Mouse (Mus musculus) midbrain, postnatal 0 days (tissue): Measurements from ENCODE around the gene Osgin1. TPM values are rescaled to one million over a fixed set of nuclear protein-coding genes. Genes with fewer than 3 reads are reported as not detected.

ENCODE experiments used
- ATAC-seq: fragments of 200-750 bp; cut with Nextera tagmentation; 2 replicates; pipeline ENCODE4 v1.8.0; 2017; ENCODE audit warnings: moderate number of reproducible peaks, mild to moderate bottlenecking, moderate TSS enrichment, moderate library complexity; ENCODE audit not compliant: low FRiP score
- DNase-seq: peaks from one replicate; pipeline ENCODE4 v3.0.0-alpha.2; 2015; ENCODE audit warnings: low spot score
- H3K27ac ChIP-seq: fragments of 300-500 bp; sonication (generic); 2 replicates; pipeline ENCODE4 v1.5.1; 2014; ENCODE audit warnings: low read depth, mild to moderate bottlenecking, low read length, mixed read lengths
- H3K27me3 ChIP-seq: fragments of 300-500 bp; sonication (generic); 2 replicates; pipeline ENCODE4 v1.6.1; 2014; ENCODE audit warnings: low read length, control low read depth, mixed read lengths; ENCODE audit not compliant: insufficient read depth
- H3K36me3 ChIP-seq: fragments of 300-500 bp; sonication (generic); 2 replicates; pipeline ENCODE4 v1.6.1; 2014; ENCODE audit warnings: low read length, control low read depth, mixed read lengths; ENCODE audit not compliant: insufficient read depth
- H3K4me1 ChIP-seq: fragments of 300-500 bp; sonication (generic); 2 replicates; pipeline ENCODE4 v1.6.1; 2014; ENCODE audit warnings: mild to moderate bottlenecking, control low read depth, antibody characterized with exemption, low read length, mixed read lengths; ENCODE audit not compliant: insufficient read depth
- H3K4me2 ChIP-seq: fragments of 300-500 bp; sonication (generic); 2 replicates; pipeline ENCODE4 v1.6.1; 2014; ENCODE audit warnings: low read depth, mild to moderate bottlenecking, low read length, mixed read lengths; ENCODE audit not compliant: poor library complexity, severe bottlenecking
- H3K4me3 ChIP-seq: fragments of 300-500 bp; sonication (generic); 2 replicates; pipeline ENCODE4 v1.5.1; 2014; ENCODE audit warnings: low read depth, mild to moderate bottlenecking, low read length, moderate library complexity
- H3K9ac ChIP-seq: fragments of 300-500 bp; sonication (generic); replicated peaks from 2 replicates; pipeline ENCODE4 v1.6.1; 2014; ENCODE audit warnings: mild to moderate bottlenecking, low read length, moderate library complexity, mixed read lengths; ENCODE audit not compliant: poor library complexity, severe bottlenecking
- H3K9me3 ChIP-seq: fragments of 300-500 bp; sonication (generic); 2 replicates; pipeline ENCODE4 v1.6.1; 2016; ENCODE audit warnings: low read length, control low read depth
- CTCF ChIP-seq: IDR thresholded peaks from 2 replicates; pipeline ENCODE4 v1.5.1; 2016; ENCODE audit warnings: antibody characterized with exemption, mild to moderate bottlenecking
- WGBS: fragments of 180-500 bp; shearing (Covaris S2); extraction: QIAGEN DNeasy Blood & Tissue Kit; methylation state at CpG from one replicate; pipeline ENCODE4 v1.1.7; 2014; 5-methylcytosine and 5-hydroxymethylcytosine counted together
- polyA plus RNA-seq: library from polyadenylated mRNA; unstranded; fragments of >200 nt; fragmentation: Nextera tagmentation; extraction: Ambion mirVana; gene quantifications from 2 replicates; pipeline ENCODE4 v1.2.1, GENCODE M21; 2015
- total RNA-seq: library from RNA; depleted of rRNA; stranded (reverse); fragments of >200 nt; gene quantifications from 2 replicates; pipeline ENCODE4 v1.2.3, GENCODE M21; 2014

Osgin1 gene
- total and polyA plus RNA-seq, 2 experiments from 2014 or later: 0.15 TPM; not detected in 1

GRCm38 (mm10) chr8:119395072-119395950 lies 38.6 kb upstream of the Osgin1 start:
- TF ChIP-seq CTCF: no peak
- ATAC-seq (peak; percentile 55), DNase-seq (peak; percentile 40)
- Histone ChIP-seq H3K4me1 (peaks cover 9% of the 10 kb centered on the region), H3K27me3 (no peaks in the 10 kb centered on the region; the same call in 1 of the 2 replicates), H3K4me2 (peak overlapping the region; percentile 99), H3K27ac (peak overlapping the region; percentile 92), H3K9me3 (no peaks in the 10 kb centered on the region), H3K36me3 (peaks cover 4% of the 10 kb centered on the region; the same call in 1 of the 2 replicates), H3K9ac (peak overlapping the region; percentile 94), H3K4me3 (peak overlapping the region; percentile 79)
- 7% methylated on average over 50 of the region's 83 CpGs for WGBS

- peaks cover 21% of the 10 kb centered on the region for H3K36me3 ChIP-seq
- H3K27ac ChIP-seq: no peak overlapping the region
- TF ChIP-seq CTCF: no peak
- H3K4me1 ChIP-seq: peaks cover 9% of the 10 kb centered on the region
- H3K9ac ChIP-seq: no peak overlapping the region
- ATAC-seq (no peak), DNase-seq (no peak)
- H3K4me2 ChIP-seq: no peak overlapping the region
- H3K27me3 ChIP-seq: no peaks in the 10 kb centered on the region
- H3K4me3 ChIP-seq: no peak overlapping the region
- H3K9me3 ChIP-seq: no peaks in the 10 kb centered on the region
- 85% methylated on average over 9 of the region's 9 CpGs for WGBS
Observed at GRCm38 (mm10) chr8:119398558-119398957, 35.4 kb upstream of the Osgin1 start.

GRCm38 (mm10) chr8:119399255-119399654 lies 34.7 kb upstream of the Osgin1 start:
- no peak overlapping the region for H3K27ac ChIP-seq
- no peaks in the 10 kb centered on the region for H3K9me3 ChIP-seq
- no peaks in the 10 kb centered on the region for H3K27me3 ChIP-seq
- H3K4me2 ChIP-seq: no peak overlapping the region
- H3K4me1 ChIP-seq: peaks cover 7% of the 10 kb centered on the region
- ATAC-seq (no peak), DNase-seq (no peak)
- WGBS: 81% methylated on average over 6 of the region's 6 CpGs
- TF ChIP-seq CTCF: no peak
- peaks cover 21% of the 10 kb centered on the region for H3K36me3 ChIP-seq
- no peak overlapping the region for H3K9ac ChIP-seq
- H3K4me3 ChIP-seq: no peak overlapping the region

GRCm38 (mm10) chr8:119400122-119400671 lies 33.7 kb upstream of the Osgin1 start:
- peaks cover 24% of the 10 kb centered on the region for H3K36me3 ChIP-seq
- no peak overlapping the region for H3K27ac ChIP-seq
- H3K27me3 ChIP-seq: no peaks in the 10 kb centered on the region
- ATAC-seq (no peak), DNase-seq (no peak)
- no peak overlapping the region for H3K4me3 ChIP-seq
- TF ChIP-seq CTCF: no peak
- no peak overlapping the region for H3K4me2 ChIP-seq
- H3K9me3 ChIP-seq: no peaks in the 10 kb centered on the region
- H3K4me1 ChIP-seq: peaks cover 6% of the 10 kb centered on the region
- WGBS: 87% methylated on average over 9 of the region's 9 CpGs
- no peak overlapping the region for H3K9ac ChIP-seq

- peaks cover 24% of the 10 kb centered on the region for H3K36me3 ChIP-seq
- no peak for TF ChIP-seq CTCF
- no peak overlapping the region for H3K9ac ChIP-seq
Observed at GRCm38 (mm10) chr8:119400904-119401303, 33.0 kb upstream of the Osgin1 start.

GRCm38 (mm10) chr8:119403912-119404311 lies 30.0 kb upstream of the Osgin1 start:
- H3K9me3 ChIP-seq: no peaks in the 10 kb centered on the region
- no peak for DNase-seq
- no peaks in the 10 kb centered on the region for H3K27me3 ChIP-seq
- H3K27ac ChIP-seq: no peak overlapping the region
- H3K4me1 ChIP-seq: no peaks in the 10 kb centered on the region
- H3K4me3 ChIP-seq: no peak overlapping the region
- H3K36me3 ChIP-seq: peaks cover 39% of the 10 kb centered on the region
- no peak overlapping the region for H3K4me2 ChIP-seq
- TF ChIP-seq CTCF: no peak
- 72% methylated on average over 10 of the region's 10 CpGs for WGBS
- no peak for ATAC-seq
- H3K9ac ChIP-seq: no peak overlapping the region

More at GRCm38 (mm10) chr8:119400904-119401303, 33.0 kb upstream of the Osgin1 start:
- Histone ChIP-seq H3K4me3 (no peak overlapping the region), H3K9me3 (no peaks in the 10 kb centered on the region), H3K4me1 (peaks cover 4% of the 10 kb centered on the region), H3K27ac (no peak overlapping the region), H3K27me3 (no peaks in the 10 kb centered on the region), H3K4me2 (no peak overlapping the region)
- DNase-seq: no peak
- WGBS: 88% methylated on average over 3 of the region's 3 CpGs
- ATAC-seq: no peak
